Mouse (Mus musculus): ENCODE results near the gene Stox2. TPM values are rescaled to one million over a fixed set of nuclear protein-coding genes. Genes with fewer than 3 reads are reported as not detected.

The Stox2 gene
- total and polyA plus RNA-seq, 2 experiments from 2014 or later: 42.8 to 125 TPM

- H3K27ac ChIP-seq (ENCODE audit: low read depth, low read length): no peak overlapping the region
- no peak for DNase-seq (ENCODE audit: low spot score)
- H3K36me3 ChIP-seq (ENCODE audit: insufficient read depth, low read length): no peaks in the 10 kb centered on the region
- H3K4me1 ChIP-seq (ENCODE audit: insufficient read depth, low read length): no peaks in the 10 kb centered on the region
- ATAC-seq (ENCODE audit: low FRiP score): no peak
- H3K9ac ChIP-seq (replicated peaks; ENCODE audit: low read length, poor library complexity, severe bottlenecking): no peak overlapping the region
- H3K27me3 ChIP-seq (ENCODE audit: insufficient read depth, low read length): no peaks in the 10 kb centered on the region
- H3K4me3 ChIP-seq (ENCODE audit: low read depth, low read length): no peak overlapping the region
- H3K9me3 ChIP-seq (ENCODE audit: low read length): no peaks in the 10 kb centered on the region
- TF ChIP-seq CTCF (IDR thresholded peaks at IDR 0.05): no peak
- WGBS: 92% methylated on average over 8 of the region's 8 CpGs
- no peak overlapping the region for H3K4me2 ChIP-seq (ENCODE audit: low read depth, low read length, poor library complexity, severe bottlenecking)
Measured at GRCm38 (mm10) chr8:47326348-47326747, 119.8 kb downstream of the Stox2 start.

DNA sequence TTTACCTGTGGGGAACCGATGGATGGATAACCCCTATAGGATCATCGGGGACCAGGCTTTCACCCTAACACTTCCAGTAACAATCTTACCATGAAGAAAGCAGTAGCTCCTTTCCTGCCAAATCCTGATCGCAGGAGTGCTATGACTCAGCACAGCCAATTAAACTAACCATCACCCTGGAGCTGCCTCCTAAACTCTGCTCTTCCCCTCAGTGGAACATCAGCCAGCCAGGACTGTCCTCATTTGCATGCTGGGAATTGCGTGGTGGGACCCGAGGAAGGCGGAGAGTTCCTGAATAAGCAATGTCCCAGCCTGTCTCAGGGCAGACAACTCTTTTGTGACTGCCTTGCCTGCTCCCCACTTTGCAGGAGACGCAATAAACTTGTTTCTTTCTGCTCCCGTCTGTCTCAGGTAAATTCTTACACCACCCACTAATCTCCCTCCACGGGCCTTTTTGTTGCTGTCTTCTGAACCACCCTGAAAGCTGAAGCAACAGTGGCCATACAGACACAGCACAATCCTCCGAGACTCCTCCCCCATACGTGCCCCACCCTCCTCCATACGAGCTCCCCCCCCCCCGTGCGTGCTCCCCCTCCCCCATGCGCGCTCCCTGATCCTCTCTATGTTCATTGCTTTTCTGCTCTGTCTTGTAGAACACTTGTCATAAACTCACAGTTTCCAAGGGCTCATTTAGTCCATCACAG, 121.9 kb downstream of the Stox2 start:
- H3K4me3 ChIP-seq (ENCODE audit: low read depth, low read length): no peak overlapping the region
- H3K27ac ChIP-seq (ENCODE audit: low read depth, low read length): no peak overlapping the region
- 34% methylated on average over 16 of the region's 16 CpGs for WGBS

DNA sequence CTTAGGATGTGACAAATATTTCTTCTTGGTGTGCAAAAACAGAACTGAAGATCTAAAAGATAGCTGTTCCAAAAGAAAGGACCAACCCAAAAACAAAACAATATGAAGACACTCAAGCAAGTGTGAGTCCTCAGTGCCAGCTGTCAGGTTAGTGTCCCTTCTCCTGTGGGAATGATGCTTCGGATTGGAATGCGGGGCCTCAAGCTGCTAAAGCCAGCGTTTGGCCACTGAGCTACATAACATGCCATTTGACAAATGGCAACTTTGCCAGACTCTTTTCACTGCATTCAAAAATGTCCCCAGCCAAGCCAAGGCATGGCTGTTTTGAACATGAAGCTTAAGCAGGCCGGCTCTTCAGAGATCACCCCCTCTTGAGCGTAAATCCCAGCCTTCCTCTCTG, 124.9 kb downstream of the Stox2 start:
- TF ChIP-seq CTCF (IDR thresholded peaks at IDR 0.05): no peak
- Histone ChIP-seq H3K36me3 (ENCODE audit: insufficient read depth, low read length) (no peaks in the 10 kb centered on the region), H3K27me3 (ENCODE audit: insufficient read depth, low read length) (no peaks in the 10 kb centered on the region), H3K9me3 (ENCODE audit: low read length) (no peaks in the 10 kb centered on the region), H3K4me2 (ENCODE audit: low read depth, low read length, poor library complexity, severe bottlenecking) (no peak overlapping the region), H3K27ac (ENCODE audit: low read depth, low read length) (no peak overlapping the region), H3K4me3 (ENCODE audit: low read depth, low read length) (no peak overlapping the region), H3K9ac (replicated peaks; ENCODE audit: low read length, poor library complexity, severe bottlenecking) (no peak overlapping the region), H3K4me1 (ENCODE audit: insufficient read depth, low read length) (no peaks in the 10 kb centered on the region)
- ATAC-seq (ENCODE audit: low FRiP score) (no peak), DNase-seq (ENCODE audit: low spot score) (no peak)
- 20% methylated on average over 5 of the region's 5 CpGs for WGBS

More for the DNA sequence above, 121.9 kb downstream of the Stox2 start:
- Histone ChIP-seq H3K4me2 (ENCODE audit: low read depth, low read length, poor library complexity, severe bottlenecking) (no peak overlapping the region), H3K9me3 (ENCODE audit: low read length) (no peaks in the 10 kb centered on the region), H3K9ac (replicated peaks; ENCODE audit: low read length, poor library complexity, severe bottlenecking) (no peak overlapping the region), H3K27me3 (ENCODE audit: insufficient read depth, low read length) (no peaks in the 10 kb centered on the region), H3K4me1 (ENCODE audit: insufficient read depth, low read length) (no peaks in the 10 kb centered on the region), H3K36me3 (ENCODE audit: insufficient read depth, low read length) (no peaks in the 10 kb centered on the region)
- TF ChIP-seq CTCF (IDR thresholded peaks at IDR 0.05): no peak
- DNase-seq (ENCODE audit: low spot score) (no peak), ATAC-seq (ENCODE audit: low FRiP score) (peak; percentile 79; the same call in 1 of the 2 replicates)

- TF ChIP-seq CTCF (IDR thresholded peaks at IDR 0.05): no peak
- H3K9me3 ChIP-seq (ENCODE audit: low read length): no peaks in the 10 kb centered on the region
- WGBS: 10% methylated on average over 2 of the region's 2 CpGs
- no peak overlapping the region for H3K27ac ChIP-seq (ENCODE audit: low read depth, low read length)
- no peaks in the 10 kb centered on the region for H3K36me3 ChIP-seq (ENCODE audit: insufficient read depth, low read length)
- H3K27me3 ChIP-seq (ENCODE audit: insufficient read depth, low read length): no peaks in the 10 kb centered on the region
- H3K9ac ChIP-seq (replicated peaks; ENCODE audit: low read length, poor library complexity, severe bottlenecking): no peak overlapping the region
- no peaks in the 10 kb centered on the region for H3K4me1 ChIP-seq (ENCODE audit: insufficient read depth, low read length)
- H3K4me3 ChIP-seq (ENCODE audit: low read depth, low read length): no peak overlapping the region
- H3K4me2 ChIP-seq (ENCODE audit: low read depth, low read length, poor library complexity, severe bottlenecking): no peak overlapping the region
- ATAC-seq (ENCODE audit: low FRiP score) (no peak), DNase-seq (ENCODE audit: low spot score) (no peak)
Measured at GRCm38 (mm10) chr8:47320707-47321106, 125.5 kb downstream of the Stox2 start.

DNA sequence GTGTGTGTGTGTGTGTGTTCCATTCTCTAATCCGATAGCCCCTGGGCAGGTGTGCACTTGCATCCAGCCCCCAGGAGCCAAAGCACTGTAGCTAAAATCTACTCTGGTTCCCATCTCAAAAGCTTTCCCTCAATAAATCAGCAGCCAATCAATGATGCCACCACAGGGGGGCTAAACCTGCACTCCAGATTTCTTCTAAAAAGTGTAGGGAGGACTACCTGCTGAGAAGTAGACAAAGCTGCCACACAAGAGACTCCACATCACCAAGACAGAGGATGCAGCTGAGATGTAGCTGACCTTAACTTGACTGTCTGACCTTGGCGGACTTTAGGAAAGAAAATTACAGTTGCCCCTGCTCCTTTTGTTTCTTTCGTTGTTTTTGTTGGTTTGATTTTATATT, 127.7 kb downstream of the Stox2 start:
- Histone ChIP-seq H3K4me1 (ENCODE audit: insufficient read depth, low read length) (no peaks in the 10 kb centered on the region), H3K27me3 (ENCODE audit: insufficient read depth, low read length) (no peaks in the 10 kb centered on the region), H3K27ac (ENCODE audit: low read depth, low read length) (no peak overlapping the region), H3K36me3 (ENCODE audit: insufficient read depth, low read length) (no peaks in the 10 kb centered on the region), H3K4me2 (ENCODE audit: low read depth, low read length, poor library complexity, severe bottlenecking) (no peak overlapping the region), H3K4me3 (ENCODE audit: low read depth, low read length) (no peak overlapping the region), H3K9me3 (ENCODE audit: low read length) (no peaks in the 10 kb centered on the region), H3K9ac (replicated peaks; ENCODE audit: low read length, poor library complexity, severe bottlenecking) (no peak overlapping the region)
- DNase-seq (ENCODE audit: low spot score) (no peak), ATAC-seq (ENCODE audit: low FRiP score) (no peak)
- 90% methylated on average over 3 of the region's 3 CpGs for WGBS
- no peak for TF ChIP-seq CTCF (IDR thresholded peaks at IDR 0.05)

DNA sequence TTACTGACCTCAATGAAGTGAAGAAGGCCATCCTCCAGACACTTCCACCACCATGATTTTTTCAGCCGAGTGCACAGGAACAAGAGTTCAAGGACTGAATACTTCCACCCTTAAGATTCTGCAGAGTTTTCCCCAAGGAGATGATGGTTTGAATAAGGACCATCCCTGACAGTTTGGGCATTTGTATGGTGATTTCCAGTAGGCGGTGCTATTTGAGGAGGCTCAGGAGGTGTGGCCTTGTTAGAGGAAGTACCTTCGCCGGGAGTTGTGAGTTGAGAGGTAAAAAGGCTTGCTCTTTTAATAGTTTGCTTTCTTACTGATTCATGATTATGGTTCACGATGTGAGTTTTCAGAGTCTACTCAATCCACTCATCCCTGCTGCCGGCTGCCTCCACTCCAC, 138.0 kb downstream of the Stox2 start:
- no peak for ATAC-seq (ENCODE audit: low FRiP score)
- Histone ChIP-seq H3K27me3 (ENCODE audit: insufficient read depth, low read length) (no peaks in the 10 kb centered on the region), H3K36me3 (ENCODE audit: insufficient read depth, low read length) (no peaks in the 10 kb centered on the region), H3K4me3 (ENCODE audit: low read depth, low read length) (no peak overlapping the region), H3K27ac (ENCODE audit: low read depth, low read length) (no peak overlapping the region), H3K4me2 (ENCODE audit: low read depth, low read length, poor library complexity, severe bottlenecking) (no peak overlapping the region), H3K4me1 (ENCODE audit: insufficient read depth, low read length) (no peaks in the 10 kb centered on the region), H3K9ac (replicated peaks; ENCODE audit: low read length, poor library complexity, severe bottlenecking) (no peak overlapping the region), H3K9me3 (ENCODE audit: low read length) (no peaks in the 10 kb centered on the region)
- WGBS: 93% methylated on average over 6 of the region's 6 CpGs
- no peak for DNase-seq (ENCODE audit: low spot score)
- TF ChIP-seq CTCF (IDR thresholded peaks at IDR 0.05): no peak
